Mouse (Mus musculus) C2C12 (cell line): Measurements from ENCODE around the gene Kcnk13. TPM values are rescaled to one million over a fixed set of nuclear protein-coding genes. Genes with fewer than 3 reads are reported as not detected.

Experiments
- H3K27me3 ChIP-seq: one replicate; pipeline ENCODE4 v1.6.1; 2011; ENCODE audit not compliant: control insufficient read depth, insufficient read depth, insufficient read length
- H3K36me3 ChIP-seq: one replicate; pipeline ENCODE4 v1.6.1; 2011; ENCODE audit not compliant: control insufficient read depth, insufficient read depth
- H3K4me3 ChIP-seq: one replicate; pipeline ENCODE4 v1.5.1; 2011; ENCODE audit warnings: mild to moderate bottlenecking, control low read depth; ENCODE audit not compliant: poor library complexity, insufficient read depth, severe bottlenecking
- H3K79me2 ChIP-seq: one replicate; pipeline ENCODE4 v1.6.1; 2011; ENCODE audit not compliant: control insufficient read depth, insufficient read depth
- H3K79me3 ChIP-seq: one replicate; pipeline ENCODE4 v1.6.1; 2011; ENCODE audit warnings: low read depth, control low read depth
- H3ac ChIP-seq: one replicate; pipeline ENCODE3; 2011; ENCODE audit warnings: low read depth; ENCODE audit not compliant: control insufficient read depth, insufficient read length
- CEBPB ChIP-seq: IDR thresholded peaks from one replicate; pipeline ENCODE4 v1.6.1; 2011; ENCODE audit warnings: low read depth, mild to moderate bottlenecking, control low read depth, moderate library complexity
- CTCF ChIP-seq: IDR thresholded peaks from one replicate; pipeline ENCODE4 v1.5.1; 2011; ENCODE audit not compliant: control insufficient read depth, insufficient read depth, insufficient read length
- FOSL1 ChIP-seq: IDR thresholded peaks from one replicate; pipeline ENCODE4 v1.8.0; 2011; ENCODE audit warnings: mild to moderate bottlenecking, low read length; ENCODE audit not compliant: poor library complexity, insufficient read depth, severe bottlenecking
- MAX ChIP-seq: IDR thresholded peaks from one replicate; pipeline ENCODE4 v1.6.1; 2011; ENCODE audit warnings: mild to moderate bottlenecking, control low read depth
- MYOD1 ChIP-seq: IDR thresholded peaks from one replicate; pipeline ENCODE4 v1.6.1; 2011; ENCODE audit warnings: low read depth; ENCODE audit not compliant: control insufficient read depth, insufficient read length
- MYOG ChIP-seq: IDR thresholded peaks from one replicate; pipeline ENCODE4 v1.6.1; 2011; ENCODE audit not compliant: control insufficient read depth, insufficient read length; ENCODE audit errors: extremely low read depth
- USF1 ChIP-seq: IDR thresholded peaks from one replicate; pipeline ENCODE4 v1.6.1; 2011; ENCODE audit warnings: low read depth, mild to moderate bottlenecking, control low read depth, moderate library complexity
- polyA plus RNA-seq: library from polyadenylated mRNA; unstranded; fragments of >200 nt; fragmentation: generic; extraction: Trizol; gene quantifications from one replicate; pipeline ENCODE4 v1.2.1, GENCODE M21; 2012; ENCODE audit warnings: missing spikeins

Gene Kcnk13
- polyA plus RNA-seq, 1 experiment: not detected

DNA sequence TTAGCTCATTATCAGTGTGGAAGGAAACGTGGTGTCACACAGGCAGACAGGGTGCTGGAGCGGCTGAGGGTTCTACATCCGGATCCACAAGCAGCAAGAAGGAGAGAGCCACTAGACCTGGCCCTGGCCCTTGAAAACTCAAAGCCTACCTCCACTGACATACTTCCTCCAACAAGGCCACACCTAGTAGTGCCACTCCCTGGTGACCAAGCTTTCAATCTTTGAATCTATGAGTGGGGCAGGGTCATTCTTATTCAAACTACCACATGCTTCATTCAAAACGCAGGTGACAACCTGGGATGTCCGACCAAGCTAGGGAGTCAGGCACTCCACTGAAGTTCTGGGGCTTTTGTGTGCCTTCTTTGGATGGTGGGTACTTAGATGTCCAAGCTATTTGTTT, 35.4 kb downstream of the Kcnk13 start:
- Histone ChIP-seq H3K27me3 (peaks cover 23% of the 10 kb centered on the region), H3K4me3 (no peak overlapping the region), H3K79me2 (no peaks in the 10 kb centered on the region), H3K36me3 (no peaks in the 10 kb centered on the region), H3ac (no peak overlapping the region), H3K79me3 (no peaks in the 10 kb centered on the region)
- TF ChIP-seq CTCF (no peak), USF1 (no peak), MYOD1 (no peak), MYOG (no peak), MAX (no peak), FOSL1 (no peak), CEBPB (no peak)

DNA sequence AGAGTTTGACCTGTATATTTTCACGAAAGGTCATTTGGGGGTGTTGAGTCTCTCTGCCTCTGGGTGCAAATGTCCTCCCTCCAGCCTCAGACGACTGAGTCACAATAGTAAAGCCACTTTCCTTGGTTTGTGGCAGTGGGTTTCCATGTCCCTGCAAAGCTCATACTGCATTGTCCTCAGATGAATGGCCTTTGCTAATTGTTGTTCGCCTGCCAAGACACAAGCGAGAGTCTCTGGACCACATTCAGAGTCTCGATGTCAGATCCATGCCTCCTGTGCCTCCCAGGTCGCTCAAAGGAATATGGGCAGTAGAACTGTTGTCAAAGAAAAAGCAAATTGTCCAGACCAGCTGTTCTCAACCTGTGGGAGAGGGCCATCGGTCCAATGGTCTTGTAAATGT, 36.1 kb downstream of the Kcnk13 start:
- Histone ChIP-seq H3K27me3 (peaks cover 22% of the 10 kb centered on the region), H3K79me2 (no peaks in the 10 kb centered on the region), H3ac (no peak overlapping the region), H3K36me3 (no peaks in the 10 kb centered on the region), H3K4me3 (no peak overlapping the region), H3K79me3 (no peaks in the 10 kb centered on the region)
- TF ChIP-seq CEBPB (no peak), FOSL1 (no peak), MYOD1 (no peak), USF1 (no peak), MAX (no peak), MYOG (no peak), CTCF (no peak)

DNA sequence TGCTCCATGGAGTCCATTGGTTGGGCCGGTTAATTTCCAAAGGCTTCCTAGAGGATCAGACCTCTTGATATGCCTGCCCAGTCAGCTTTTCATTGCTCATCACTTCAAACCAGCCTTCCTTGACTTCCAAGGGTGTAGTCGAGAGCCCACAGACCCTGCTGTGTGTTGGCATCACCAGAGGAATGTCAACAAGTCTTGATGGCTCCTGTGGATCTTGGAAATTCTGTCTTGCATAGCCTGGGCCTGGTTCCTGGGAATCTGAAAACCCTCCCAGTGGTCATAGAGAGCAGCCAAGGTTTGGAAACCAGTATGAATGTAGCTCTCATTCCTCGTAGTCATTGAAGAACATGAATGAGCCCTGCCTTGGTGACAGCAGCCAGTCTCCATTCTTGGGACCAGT, 36.9 kb downstream of the Kcnk13 start:
- Histone ChIP-seq H3K4me3 (no peak overlapping the region), H3K79me3 (no peaks in the 10 kb centered on the region), H3ac (no peak overlapping the region), H3K36me3 (no peaks in the 10 kb centered on the region), H3K27me3 (peaks cover 20% of the 10 kb centered on the region), H3K79me2 (no peaks in the 10 kb centered on the region)
- no peak for TF ChIP-seq MYOD1
- no peak for TF ChIP-seq MYOG
- TF ChIP-seq CEBPB: no peak

DNA sequence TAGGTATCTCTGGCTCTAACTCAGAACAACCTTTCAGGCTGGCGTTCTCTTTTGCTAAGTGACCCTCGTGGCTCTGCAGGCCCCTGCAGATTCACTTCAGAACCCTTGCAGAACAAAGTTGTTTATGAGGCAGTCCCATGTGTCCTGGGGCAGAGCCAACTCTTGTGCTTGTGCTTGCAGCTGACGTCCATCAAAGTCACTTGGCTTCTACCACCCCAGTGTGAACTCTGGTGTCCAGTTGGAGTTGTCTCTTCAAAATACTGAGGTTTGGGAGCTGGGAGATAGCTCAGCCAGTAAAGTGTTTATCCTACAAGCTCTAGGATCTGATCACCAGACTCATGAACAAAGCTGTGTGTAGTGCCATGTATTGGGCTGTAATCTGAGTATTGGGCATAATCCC, 37.6 kb downstream of the Kcnk13 start:
- H3K4me3 ChIP-seq: no peak overlapping the region
- no peaks in the 10 kb centered on the region for H3K36me3 ChIP-seq
- no peak overlapping the region for H3ac ChIP-seq
- no peaks in the 10 kb centered on the region for H3K79me2 ChIP-seq
- H3K27me3 ChIP-seq: peaks cover 19% of the 10 kb centered on the region
- TF ChIP-seq CTCF: no peak
- TF ChIP-seq MYOG: no peak
- TF ChIP-seq CEBPB: no peak
- TF ChIP-seq USF1: no peak
- no peak for TF ChIP-seq MYOD1
- TF ChIP-seq FOSL1: no peak
- TF ChIP-seq MAX: no peak
- H3K79me3 ChIP-seq: no peaks in the 10 kb centered on the region

DNA sequence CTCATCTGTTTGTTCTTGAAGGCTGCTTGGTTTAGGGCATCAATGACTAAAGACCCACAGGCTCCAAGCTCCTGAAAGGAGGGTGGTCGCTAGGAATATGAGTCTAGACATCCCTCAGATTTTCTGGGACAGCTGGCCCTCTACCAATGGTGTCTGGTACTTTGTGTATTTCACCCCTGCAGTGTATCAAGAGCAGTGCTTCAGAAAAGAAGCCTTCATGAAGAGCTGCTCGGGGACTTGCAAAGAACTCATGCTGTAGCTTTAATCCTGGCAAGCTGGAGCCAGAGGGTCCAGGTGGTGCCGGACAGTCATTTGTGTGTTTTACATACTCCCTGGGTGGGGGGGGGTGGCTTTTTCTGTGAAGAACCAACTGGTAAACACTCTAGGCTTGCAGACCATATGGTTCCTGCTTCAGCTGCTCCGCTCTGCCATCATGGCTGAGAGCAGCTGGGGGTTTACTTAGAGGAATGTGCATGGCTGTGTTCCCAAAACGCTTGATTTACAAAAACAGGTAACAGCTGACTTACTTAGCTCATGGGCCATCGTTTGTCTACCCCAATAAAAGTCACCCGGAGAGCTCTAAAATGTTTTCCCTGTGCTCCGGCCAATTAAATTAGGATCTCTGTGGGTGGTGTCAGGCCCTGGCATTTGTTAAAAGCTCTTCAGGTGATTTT, 38.8 kb downstream of the Kcnk13 start:
- H3K27me3 ChIP-seq: peaks cover 27% of the 10 kb centered on the region
- no peak for TF ChIP-seq MYOD1
- TF ChIP-seq MYOG: no peak
- no peak for TF ChIP-seq USF1
- TF ChIP-seq CEBPB: no peak

DNA sequence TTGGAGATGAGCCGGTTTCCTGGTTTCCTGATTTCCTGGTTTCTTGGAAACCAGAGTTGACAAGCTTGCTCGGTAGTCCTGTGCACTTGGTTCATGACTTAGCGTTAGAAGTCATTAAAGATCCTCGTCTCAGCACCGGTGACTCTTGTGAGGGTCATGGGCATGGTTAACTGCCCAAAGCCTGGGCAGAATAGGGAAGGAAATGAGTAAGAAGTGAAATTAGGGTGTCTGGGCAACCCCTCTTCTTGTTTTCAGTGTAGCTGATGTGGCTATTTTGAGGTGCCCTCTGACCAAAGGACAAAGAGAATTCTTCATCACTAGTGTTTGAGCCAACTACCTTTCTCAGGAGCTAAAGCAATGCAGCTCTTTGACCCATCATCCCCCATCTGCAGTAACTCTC, 41.0 kb downstream of the Kcnk13 start:
- H3K27me3 ChIP-seq: peaks cover 18% of the 10 kb centered on the region
- no peak for TF ChIP-seq MAX
- no peak for TF ChIP-seq MYOG
- H3K4me3 ChIP-seq: no peak overlapping the region

More for the DNA sequence above, 38.8 kb downstream of the Kcnk13 start:
- H3K79me2 ChIP-seq: no peaks in the 10 kb centered on the region
- H3ac ChIP-seq: no peak overlapping the region
- no peaks in the 10 kb centered on the region for H3K36me3 ChIP-seq
- no peaks in the 10 kb centered on the region for H3K79me3 ChIP-seq
- H3K4me3 ChIP-seq: no peak overlapping the region

More for the DNA sequence above, 41.0 kb downstream of the Kcnk13 start:
- Histone ChIP-seq H3K36me3 (no peaks in the 10 kb centered on the region), H3K79me3 (no peaks in the 10 kb centered on the region), H3K79me2 (no peaks in the 10 kb centered on the region), H3ac (no peak overlapping the region)
